Mouse (Mus musculus) thymus, adult 2 months (tissue): ENCODE measurements around the gene Lpin2. TPM values are rescaled to one million over a fixed set of nuclear protein-coding genes. Genes with fewer than 3 reads are reported as not detected.

Experiments
- DNase-seq: peaks from one replicate; pipeline ENCODE4 v3.0.0; 2021
- H3K27ac ChIP-seq: fragments of 200-500 bp; 2 replicates; pipeline ENCODE4 v1.5.1; 2012; ENCODE audit warnings: low read length, control low read depth; ENCODE audit not compliant: control insufficient read depth, insufficient read depth
- H3K27me3 ChIP-seq: fragments of 200-500 bp; 2 replicates; pipeline ENCODE4 v1.6.1; 2012; ENCODE audit warnings: mild to moderate bottlenecking, low read length, moderate library complexity, mixed read lengths; ENCODE audit not compliant: control insufficient read depth, insufficient read depth
- H3K36me3 ChIP-seq: fragments of 200-500 bp; 2 replicates; pipeline ENCODE4 v1.6.1; 2012; ENCODE audit warnings: mild to moderate bottlenecking, low read length, moderate library complexity; ENCODE audit not compliant: control insufficient read depth, insufficient read depth
- H3K4me1 ChIP-seq: fragments of 200-500 bp; replicated peaks from 2 replicates; pipeline ENCODE4 v1.6.1; 2012; ENCODE audit warnings: low read length; ENCODE audit not compliant: control insufficient read depth, insufficient read depth
- H3K4me3 ChIP-seq: fragments of 200-500 bp; 2 replicates; pipeline ENCODE4 v1.5.1; 2012; ENCODE audit warnings: mild to moderate bottlenecking, low read length, control low read depth, moderate library complexity; ENCODE audit not compliant: control insufficient read depth, insufficient read depth
- CTCF ChIP-seq: fragments of 200-500 bp; IDR thresholded peaks from 2 replicates; pipeline ENCODE4 v1.5.1; 2012; ENCODE audit warnings: mild to moderate bottlenecking, control low read depth, low read length, moderate library complexity, borderline replicate concordance; ENCODE audit not compliant: control insufficient read depth, poor library complexity, insufficient read depth; ENCODE audit errors: extremely low read depth
- POLR2A ChIP-seq: fragments of 200-500 bp; IDR thresholded peaks from 2 replicates; pipeline ENCODE4 v1.6.1; 2012; ENCODE audit warnings: mild to moderate bottlenecking, low read length, control low read depth, moderate library complexity; ENCODE audit not compliant: control insufficient read depth, poor library complexity, insufficient read depth; ENCODE audit errors: extremely low read depth
- WGBS: fragments of 180-500 bp; shearing (Covaris S2); methylation state at CpG from one replicate; pipeline ENCODE4 v1.1.7; 2018; 5-methylcytosine and 5-hydroxymethylcytosine counted together
- polyA plus RNA-seq: library from polyadenylated mRNA; depleted of rRNA; stranded (reverse); fragments of >200 nt; gene quantifications from 2 replicates; pipeline ENCODE4 v1.2.3, GENCODE M21; 2012

The Lpin2 gene
- polyA plus RNA-seq, 1 experiment: 16.7 TPM

GRCm38 (mm10) chr17:71137334-71137721 lies 45.0 kb upstream of the Lpin2 start:
- Histone ChIP-seq H3K27ac (no peak overlapping the region), H3K4me1 (no peaks in the 10 kb centered on the region), H3K27me3 (no peaks in the 10 kb centered on the region), H3K4me3 (no peak overlapping the region), H3K36me3 (no peaks in the 10 kb centered on the region)
- DNase-seq: no peak
- WGBS: 100% methylated on average over 2 of the region's 2 CpGs
- TF ChIP-seq POLR2A: no peak
- no peak for TF ChIP-seq CTCF

- no peak for DNase-seq
- no peaks in the 10 kb centered on the region for H3K36me3 ChIP-seq
- no peaks in the 10 kb centered on the region for H3K4me1 ChIP-seq
- TF ChIP-seq POLR2A (no peak), CTCF (no peak)
- no peak overlapping the region for H3K4me3 ChIP-seq
- H3K27ac ChIP-seq: no peak overlapping the region
- 82% methylated on average over 4 of the region's 4 CpGs for WGBS
- no peaks in the 10 kb centered on the region for H3K27me3 ChIP-seq
Observed at GRCm38 (mm10) chr17:71142068-71142467, 40.3 kb upstream of the Lpin2 start.

- Histone ChIP-seq H3K27me3 (no peaks in the 10 kb centered on the region), H3K4me1 (no peaks in the 10 kb centered on the region), H3K4me3 (no peak overlapping the region), H3K27ac (no peak overlapping the region), H3K36me3 (no peaks in the 10 kb centered on the region)
- no peak for DNase-seq
- no peak for TF ChIP-seq CTCF
- TF ChIP-seq POLR2A: no peak
- WGBS: 91% methylated on average over 4 of the region's 4 CpGs
Observed at GRCm38 (mm10) chr17:71143155-71143554, 39.2 kb upstream of the Lpin2 start.

- Histone ChIP-seq H3K4me1 (no peaks in the 10 kb centered on the region), H3K36me3 (no peaks in the 10 kb centered on the region), H3K27me3 (no peaks in the 10 kb centered on the region), H3K4me3 (no peak overlapping the region), H3K27ac (no peak overlapping the region)
- TF ChIP-seq CTCF: no peak
- no peak for TF ChIP-seq POLR2A
- 93% methylated on average over 19 of the region's 19 CpGs for WGBS
- DNase-seq: no peak
Observed at GRCm38 (mm10) chr17:71144322-71145116, 37.8 kb upstream of the Lpin2 start.

DNA sequence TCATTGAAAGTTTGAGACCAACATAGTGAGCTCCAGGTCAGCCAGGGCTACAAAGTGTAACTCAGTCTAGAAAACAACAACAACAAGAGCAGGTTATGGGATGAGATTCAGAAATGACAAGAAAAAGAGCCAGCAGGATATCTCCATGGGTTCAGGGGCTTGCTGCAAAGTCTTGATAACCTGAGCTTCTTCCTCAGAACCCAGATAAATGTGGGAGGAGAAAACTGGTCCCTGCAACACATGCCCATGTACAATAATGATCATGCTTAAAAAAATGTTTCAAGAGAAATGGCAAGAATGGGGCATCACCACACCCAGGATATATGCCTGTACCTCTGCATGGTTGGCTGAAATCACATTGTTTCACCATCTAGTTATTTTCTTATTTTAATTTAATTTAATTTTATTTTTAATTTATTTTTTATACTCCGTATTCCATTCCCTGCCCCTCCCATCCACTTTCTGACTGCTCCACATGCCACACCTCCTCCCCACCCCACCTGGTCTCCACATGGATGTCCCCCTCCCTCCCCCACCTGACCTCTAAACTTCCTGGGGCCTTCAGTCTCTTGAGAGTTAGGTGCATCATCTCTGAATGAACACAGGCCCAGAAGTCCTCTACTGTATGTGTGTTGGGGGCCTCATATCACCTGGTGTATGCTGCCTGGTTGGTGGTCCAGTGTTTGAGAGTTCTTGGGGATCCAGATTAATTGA lies 37.0 kb upstream of the Lpin2 start:
- no peak for DNase-seq
- Histone ChIP-seq H3K4me3 (no peak overlapping the region), H3K4me1 (no peaks in the 10 kb centered on the region), H3K36me3 (no peaks in the 10 kb centered on the region), H3K27me3 (no peaks in the 10 kb centered on the region), H3K27ac (no peak overlapping the region)
- 100% methylated on average over 1 of the region's 1 CpGs for WGBS
- TF ChIP-seq CTCF (no peak), POLR2A (no peak)

DNA sequence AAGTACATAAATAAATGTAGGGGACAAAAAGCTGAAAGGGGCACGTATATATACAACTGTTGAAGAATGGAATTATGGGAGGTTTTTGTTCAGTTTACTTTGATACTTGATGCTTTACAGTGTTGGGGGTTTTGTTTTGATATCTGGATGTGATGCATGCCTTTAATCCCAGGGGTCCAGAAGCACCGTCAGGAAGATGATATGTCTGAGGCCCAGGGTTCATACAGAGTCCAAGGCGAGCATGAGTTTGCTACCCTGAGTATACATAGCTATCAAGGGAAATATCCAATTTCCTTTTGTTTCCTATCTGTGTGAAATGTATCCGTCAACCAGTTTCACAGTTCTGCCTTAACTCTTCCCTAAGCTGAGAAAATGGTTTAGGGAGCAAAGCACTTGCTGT lies 29.0 kb upstream of the Lpin2 start:
- DNase-seq: no peak
- H3K4me3 ChIP-seq: no peak overlapping the region
- no peak for TF ChIP-seq CTCF
- no peak for TF ChIP-seq POLR2A
- H3K27me3 ChIP-seq: no peaks in the 10 kb centered on the region
- H3K36me3 ChIP-seq: no peaks in the 10 kb centered on the region
- no peak overlapping the region for H3K27ac ChIP-seq
- WGBS: 94% methylated on average over 4 of the region's 4 CpGs
- H3K4me1 ChIP-seq: no peaks in the 10 kb centered on the region

DNA sequence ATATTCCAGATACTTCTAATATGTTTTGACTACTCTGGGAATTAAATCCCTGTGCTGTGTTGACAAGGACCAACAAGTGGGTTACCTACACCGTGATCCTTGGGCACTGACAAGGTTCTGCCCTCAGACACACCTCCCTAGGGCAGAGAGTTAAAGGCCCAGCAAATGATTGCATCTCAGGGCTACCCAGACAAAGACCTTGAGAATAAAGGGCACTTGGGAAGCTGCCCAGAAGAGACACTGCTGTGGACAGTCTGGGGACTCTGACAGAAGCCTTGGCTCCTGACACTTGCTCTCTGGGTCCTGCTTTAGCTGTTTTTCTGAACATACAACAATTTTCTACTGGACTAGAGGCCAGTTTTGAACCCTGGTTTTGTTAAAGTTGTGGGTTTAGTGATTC lies 27.1 kb upstream of the Lpin2 start:
- WGBS: 97% methylated on average over 1 of the region's 1 CpGs
- no peak for DNase-seq
- TF ChIP-seq CTCF (no peak), POLR2A (no peak)

More for the DNA sequence above, 27.1 kb upstream of the Lpin2 start:
- no peaks in the 10 kb centered on the region for H3K4me1 ChIP-seq
- H3K27me3 ChIP-seq: no peaks in the 10 kb centered on the region
- no peak overlapping the region for H3K4me3 ChIP-seq
- H3K27ac ChIP-seq: no peak overlapping the region
- no peaks in the 10 kb centered on the region for H3K36me3 ChIP-seq
